Mouse (Mus musculus) spleen, postnatal 0 days (tissue): ENCODE results near the gene Neu1. TPM values are rescaled to one million over a fixed set of nuclear protein-coding genes. Genes with fewer than 3 reads are reported as not detected.

Source experiments
- polyA plus RNA-seq: library from polyadenylated mRNA; unstranded; fragments of >200 nt; fragmentation: Nextera tagmentation; extraction: Ambion mirVana; gene quantifications from 2 replicates; pipeline ENCODE4 v1.2.1, GENCODE M21; 2015

Gene Neu1
- polyA plus RNA-seq, result 15.6 and 21.0 TPM in 2 replicates

GRCm38 (mm10) chr17:34931061-34931734, at the start of gene Neu1:
Gene Neu1 (plus strand): TSS chr17:34931253.

GRCm38 (mm10) chr17:34881683-34882310, 49.3 kb upstream of the Neu1 start, which contains the start of gene Gm20547:
Gene Gm20547 (minus strand): TSS chr17:34882042.

GRCm38 (mm10) chr17:34898160-34898586, 32.9 kb upstream of the Neu1 start, which contains the start of the genes C2 and Ehmt2:
Gene C2 (minus strand): TSS chr17:34898265.
Gene Ehmt2 (plus strand): TSS chr17:34898469.

DNA sequence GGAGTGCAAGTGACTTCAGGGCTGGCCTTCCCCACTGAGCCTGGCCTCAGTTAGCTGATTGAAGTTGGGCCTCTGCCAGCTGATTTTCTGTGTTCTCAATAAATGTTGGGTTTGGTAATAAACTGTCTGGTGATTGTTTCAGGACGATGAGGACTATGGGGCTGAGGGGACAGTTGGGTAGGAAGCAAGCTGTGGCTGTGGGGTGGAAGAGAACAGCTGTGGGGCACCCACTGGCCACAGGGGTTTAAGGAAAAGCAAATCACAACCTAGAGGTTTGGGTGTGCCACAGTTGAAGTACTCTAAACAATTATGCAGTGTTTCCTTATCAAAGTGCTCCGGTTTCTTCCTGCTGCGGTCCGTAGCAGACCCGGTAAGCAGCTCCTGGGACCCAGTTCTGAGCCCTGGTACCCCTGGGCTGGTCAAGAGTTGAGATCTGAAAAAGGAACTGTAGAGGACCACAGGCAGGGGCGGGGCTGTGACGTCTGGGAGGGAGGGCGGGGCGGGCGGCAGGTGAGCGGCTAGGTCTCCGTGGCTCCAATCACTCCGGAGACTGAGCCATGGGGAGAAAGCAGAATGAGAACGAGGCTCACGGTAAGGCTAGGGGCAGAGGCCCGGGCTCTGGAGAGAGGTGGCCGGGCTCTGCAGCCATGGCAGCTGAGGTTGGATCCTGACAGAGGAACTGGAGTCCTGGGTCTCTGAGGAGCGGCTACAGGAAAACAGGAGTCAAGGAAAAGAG, 17.0 kb upstream of the Neu1 start, which contains the start of gene Slc44a4:
Gene Slc44a4 (plus strand): TSS at position 537 of the 736 bp plus-strand sequence.

GRCm38 (mm10) chr17:34959130-34959778, 28.2 kb downstream of the Neu1 start, which contains the start of gene Hspa1b:
Gene Hspa1b (minus strand): TSS chr17:34959238.

GRCm38 (mm10) chr17:34969822-34970221, 38.8 kb downstream of the Neu1 start, which contains the start of gene Gm20481:
Gene Gm20481 (plus strand): TSS chr17:34969912.

DNA sequence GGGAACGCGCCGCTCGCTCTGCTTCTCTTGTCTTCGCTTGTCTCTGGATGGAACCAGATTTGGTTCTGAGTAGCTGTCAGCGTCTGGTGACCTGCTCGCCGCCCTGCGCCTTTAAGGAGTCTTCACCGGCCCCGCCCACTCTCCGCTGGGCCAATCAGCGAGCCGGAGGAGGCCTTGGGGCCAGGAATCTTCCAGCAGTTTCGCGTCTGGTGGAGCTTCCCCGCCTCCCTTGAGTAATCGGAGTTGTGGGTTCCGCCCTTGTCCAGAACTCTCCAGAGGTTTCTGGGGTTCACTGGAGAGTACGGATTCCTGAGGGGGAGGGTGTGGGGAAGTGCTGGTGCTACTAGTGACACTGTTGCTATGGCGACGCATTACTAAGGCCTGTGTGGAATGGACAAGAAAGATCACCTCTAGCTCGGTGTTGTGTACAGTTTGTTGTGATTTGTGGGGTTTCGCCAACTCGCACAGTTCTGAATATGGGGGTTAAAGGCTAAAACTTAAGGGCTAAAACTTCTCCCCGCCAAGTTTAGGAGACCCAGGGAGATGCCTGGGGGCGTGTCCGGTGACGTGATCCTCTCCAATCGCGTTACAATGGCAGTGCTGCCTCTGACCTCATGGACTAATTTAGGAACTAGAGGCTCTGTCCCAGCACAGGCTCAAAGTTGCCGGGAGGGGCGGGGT, 41.2 kb downstream of the Neu1 start, which contains the start of the genes Hspa1a and Hspa1l:
Gene Hspa1a (minus strand): TSS at position 88 of the 681 bp plus-strand sequence.
Gene Hspa1l (plus strand): TSS at position 635 of the 681 bp plus-strand sequence.

GRCm38 (mm10) chr17:34981690-34982180, 50.7 kb downstream of the Neu1 start, which contains the start of gene Lsm2:
Gene Lsm2 (plus strand): TSS chr17:34981862.

Other genes with a start within 250 kb of the Neu1 start
- gene C4b, start 187.4 kb upstream of the Neu1 start, polyA plus RNA-seq, result 2.7 and 2.8 TPM in 2 replicates
- gene Cyp21a1, start 126.7 kb upstream of the Neu1 start, polyA plus RNA-seq, result not detected in 2 replicates
- 33.1 and 34.3 TPM in 2 replicates for gene Stk19, start 94.3 kb upstream of the Neu1 start, polyA plus RNA-seq
- gene Dxo, start 94.2 kb upstream of the Neu1 start, polyA plus RNA-seq, result 32.9 and 33.7 TPM in 2 replicates
- 22.8 and 27.9 TPM in 2 replicates for gene Skiv2l, start 81.0 kb upstream of the Neu1 start, polyA plus RNA-seq
- 49.8 and 51.5 TPM in 2 replicates for gene Nelfe, start 80.9 kb upstream of the Neu1 start, polyA plus RNA-seq
- 5.7 and 8.3 TPM in 2 replicates for gene Cfb, start 68.7 kb upstream of the Neu1 start, polyA plus RNA-seq
- 0.99 and 1.2 TPM in 2 replicates for gene Zbtb12, start 51.8 kb upstream of the Neu1 start, polyA plus RNA-seq
- not detected in 2 replicates for gene Gm20547, start 49.2 kb upstream of the Neu1 start, polyA plus RNA-seq
- 7.5 and 11.8 TPM in 2 replicates for gene C2, start 33.0 kb upstream of the Neu1 start, polyA plus RNA-seq
- 26.6 and 32.9 TPM in 2 replicates for gene Ehmt2, start 32.8 kb upstream of the Neu1 start, polyA plus RNA-seq
- gene Slc44a4, start 16.8 kb upstream of the Neu1 start, polyA plus RNA-seq, result 0.08 and 0.25 TPM in 2 replicates
- gene Hspa1b, start 28.0 kb downstream of the Neu1 start, polyA plus RNA-seq, result 0.13 and 0.32 TPM in 2 replicates
- not detected in 2 replicates for gene Gm20481, start 38.7 kb downstream of the Neu1 start, polyA plus RNA-seq
- gene Hspa1a, start 40.9 kb downstream of the Neu1 start, polyA plus RNA-seq, result 1.7 and 1.8 TPM in 2 replicates
- gene Hspa1l, start 41.5 kb downstream of the Neu1 start, polyA plus RNA-seq, result 0.23 and 0.30 TPM in 2 replicates
- 138 and 160 TPM in 2 replicates for gene Lsm2, start 50.6 kb downstream of the Neu1 start, polyA plus RNA-seq
- 104 and 108 TPM in 2 replicates for gene Vars, start 69.7 kb downstream of the Neu1 start, polyA plus RNA-seq
- gene Vwa7, start 85.3 kb downstream of the Neu1 start, polyA plus RNA-seq, result 0.40 and 0.49 TPM in 2 replicates
- 19.7 and 23.0 TPM in 2 replicates for gene Sapcd1, start 96.8 kb downstream of the Neu1 start, polyA plus RNA-seq
- gene Msh5, start 115.5 kb downstream of the Neu1 start, polyA plus RNA-seq, result 6.9 and 8.1 TPM in 2 replicates
- 245 and 258 TPM in 2 replicates for gene Clic1, start 118.7 kb downstream of the Neu1 start, polyA plus RNA-seq
- gene Ddah2, start 127.8 kb downstream of the Neu1 start, polyA plus RNA-seq, result 52.0 and 69.5 TPM in 2 replicates
- gene Ly6g6c, start 134.1 kb downstream of the Neu1 start, polyA plus RNA-seq, result 0.17 TPM in 1 of 2 replicates, not detected in the other
- gene Mpig6b, start 134.9 kb downstream of the Neu1 start, polyA plus RNA-seq, result 2.5 and 3.1 TPM in 2 replicates
- 0.23 and 0.47 TPM in 2 replicates for gene Ly6g6e, start 145.6 kb downstream of the Neu1 start, polyA plus RNA-seq
- 1.2 and 2.1 TPM in 2 replicates for gene Ly6g6d, start 146.8 kb downstream of the Neu1 start, polyA plus RNA-seq
- 1.4 and 2.2 TPM in 2 replicates for gene Ly6g6f, start 154.4 kb downstream of the Neu1 start, polyA plus RNA-seq
- gene Abhd16a, start 158.0 kb downstream of the Neu1 start, polyA plus RNA-seq, result 101 and 108 TPM in 2 replicates
- gene Ly6g5c, start 177.0 kb downstream of the Neu1 start, polyA plus RNA-seq, result not detected in 2 replicates
- 0.81 and 1.3 TPM in 2 replicates for gene Ly6g5b, start 184.2 kb downstream of the Neu1 start, polyA plus RNA-seq
- 19.0 and 20.3 TPM in 2 replicates for gene Gpank1, start 190.2 kb downstream of the Neu1 start, polyA plus RNA-seq
- 191 and 199 TPM in 2 replicates for gene Csnk2b, start 190.8 kb downstream of the Neu1 start, polyA plus RNA-seq
- 6.7 and 8.1 TPM in 2 replicates for gene D17H6S53E, start 195.1 kb downstream of the Neu1 start, polyA plus RNA-seq
- gene Apom, start 200.8 kb downstream of the Neu1 start, polyA plus RNA-seq, result 0.17 and 0.64 TPM in 2 replicates
- gene Bag6, start 203.9 kb downstream of the Neu1 start, polyA plus RNA-seq, result 31.2 and 32.4 TPM in 2 replicates
- 85.1 and 90.0 TPM in 2 replicates for gene Prrc2a, start 233.6 kb downstream of the Neu1 start, polyA plus RNA-seq
- gene Aif1, start 244.8 kb downstream of the Neu1 start, polyA plus RNA-seq, result 36.5 and 52.2 TPM in 2 replicates